Comparison of ENCODE assay signal across 8 mouse cellular contexts in genomic region chr17:46282483-46283123, GRCm38 (mm10). TPM values are rescaled to one million over a fixed set of nuclear protein-coding genes. Genes with fewer than 3 reads are reported as not detected.
DNase-seq lines count a peak whose midpoint lies in the region; ATAC-seq lines count a peak whose summit lies in the region.

Tjap1 (minus strand) TSS chr17:46283026.

- H3K36me3 ChIP-seq in midbrain, embryonic 11.5 days (ENCODE audit: control insufficient read depth, insufficient read depth, low read length): peaks cover 5% of the 10 kb centered on the region; the same call in 1 of the 2 replicates

- ATAC-seq in inflammation-experienced regulatory T-cells, adult 6 months: peak; percentile 92
- peak; percentile 98 for ATAC-seq in midbrain, embryonic 11.5 days (ENCODE audit: low FRiP score)

- peak; percentile 78 for DNase-seq in layer of hippocampus, adult 11-12 months (ENCODE audit: low spot score)
- no peak for DNase-seq in layer of hippocampus, adult 9-10 months (ENCODE audit: low spot score)
- DNase-seq in embryo, embryonic 11 days: peak; percentile 94
- DNase-seq in gastrocnemius, postnatal 25 days: peak; percentile 92
- peak; percentile 92 for DNase-seq in left cerebral cortex, postnatal 4 days
- peak; percentile 99 for DNase-seq in midbrain, embryonic 11.5 days (ENCODE audit: low spot score, missing footprints)
- DNase-seq in right cerebral cortex, postnatal 4 days: peak; percentile 93

- intact Hi-C loops in left cerebral cortex, postnatal 4 days (cut with DNase I): no loop called here

- peak within 1 kb of the TSS; percentile 76 for H3K9ac ChIP-seq in midbrain, embryonic 11.5 days (ENCODE audit: low read length)

- peaks cover 12% of the 10 kb centered on the region; the same call in 1 of the 2 replicates for H3K4me1 ChIP-seq in midbrain, embryonic 11.5 days (ENCODE audit: control insufficient read depth, insufficient read depth, low read length)

- H3K27me3 ChIP-seq in midbrain, embryonic 11.5 days (ENCODE audit: control insufficient read depth, insufficient read depth, low read length): no peaks in the 10 kb centered on the region

- peak within 1 kb of the TSS; percentile 61 for H3K4me3 ChIP-seq in midbrain, embryonic 11.5 days (ENCODE audit: low read depth, low read length)

- H3K4me2 ChIP-seq in midbrain, embryonic 11.5 days: peak within 1 kb of the TSS; percentile 55

- WGBS in midbrain, embryonic 11.5 days: under 1% methylated on average over 37 of the region's 37 CpGs

- H3K27ac ChIP-seq in midbrain, embryonic 11.5 days (ENCODE audit: low read depth, low read length): no peak within 1 kb of the TSS; the same call in 1 of the 2 replicates

- no peaks in the 10 kb centered on the region for H3K9me3 ChIP-seq in midbrain, embryonic 11.5 days (ENCODE audit: control insufficient read depth, low read length)

RNA-seq across cellular contexts. Expression of gene Tjap1, which starts in this region (rescaled TPM):
- 10 to 100 TPM; 31.7 to 39.1 TPM for total RNA-seq in gastrocnemius, postnatal 25 days (2021)
- polyA plus RNA-seq in inflammation-experienced regulatory T-cells, adult 6 months (2017; shearing (Covaris generic)): 10 to 100 TPM; 16.2 to 20.0 (median 19.1) TPM
- total RNA-seq in left cerebral cortex, postnatal 4 days (2021): 10 to 100 TPM; 35.5 to 44.3 TPM
- polyA plus RNA-seq in midbrain, embryonic 11.5 days (2014; fragmentation: Nextera tagmentation; extraction: Ambion mirVana): 43.8 and 51.0 TPM in 2 replicates
